Mouse (Mus musculus) liver, embryonic 14.5 days (tissue): Measurements from ENCODE around the gene Nav1.

Experiments
- CTCF ChIP-seq: IDR thresholded peaks from 2 replicates; pipeline ENCODE4 v1.5.1; 2016; ENCODE audit warnings: antibody characterized with exemption, low read depth, control low read depth
- EP300 ChIP-seq: IDR thresholded peaks from 2 replicates; pipeline ENCODE4 v1.6.1; 2016; ENCODE audit warnings: antibody characterized with exemption, low read depth

DNA sequence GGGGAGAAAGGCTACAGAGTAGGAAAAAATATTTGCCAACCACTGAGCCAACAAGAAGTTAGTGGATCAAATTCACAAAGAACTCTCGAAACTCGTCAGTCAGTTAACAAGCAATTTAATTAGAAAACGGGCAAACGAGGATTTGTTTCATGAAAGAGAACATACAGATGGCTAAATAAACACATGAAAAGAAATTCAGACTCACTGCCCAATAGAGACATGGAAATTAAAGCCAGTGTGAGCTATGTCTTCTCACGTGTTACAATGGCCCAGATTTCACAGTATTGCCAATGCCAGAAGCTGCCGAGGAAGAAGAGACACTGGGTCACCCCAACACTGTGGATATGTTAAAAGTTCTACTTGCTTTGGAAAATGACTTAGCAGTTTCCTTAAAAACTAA is 46.8 kb upstream of the Nav1 start:
- TF ChIP-seq CTCF = no peak
- TF ChIP-seq EP300 = no peak
